Mouse (Mus musculus) heart, postnatal 25 days (tissue): ENCODE measurements around the gene Lypd9. TPM values are rescaled to one million over a fixed set of nuclear protein-coding genes. Genes with fewer than 3 reads are reported as not detected.
"Not testable (repeated sequence)": the region's sequence is repeated elsewhere in the genome, so short reads cannot be mapped to it uniquely, and the experiment has no call there.

Source experiments
- DNase-seq: peaks from one replicate; pipeline ENCODE4 v3.0.0; 2022; ENCODE audit warnings: low spot score
- intact Hi-C: fragments of 180-260 bp; cut with DNase I; formaldehyde crosslinking; loops from one replicate; pipeline ENCODE4 v1.15.1; 2025
- total RNA-seq, 2 experiments: library from RNA; stranded (reverse); gene quantifications; 2 replicates each; pipeline ENCODE4 v1.2.3; 2021

Gene Lypd9
- total RNA-seq = not detected

DNA sequence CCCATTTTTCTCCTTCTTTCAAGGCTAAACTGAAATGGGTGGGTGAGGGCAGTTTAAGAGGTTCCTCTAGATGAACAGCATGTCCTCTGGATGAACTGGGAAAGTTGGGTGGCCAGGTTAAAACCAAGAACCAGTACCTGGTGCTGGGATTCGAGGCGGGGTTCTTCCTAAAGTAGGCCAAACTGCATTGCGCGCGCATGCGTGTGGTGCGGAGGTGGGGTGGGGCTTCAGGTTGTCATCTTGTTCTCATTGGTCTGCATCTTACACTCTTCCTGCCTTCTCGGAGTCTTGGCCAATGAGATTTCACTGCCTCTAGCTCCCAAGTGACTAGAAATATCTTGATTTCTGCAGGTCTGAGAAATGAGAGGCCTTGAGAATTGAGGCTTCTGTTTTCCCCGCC, at the start of gene Lypd9:
TSS of gene Lypd9 (minus strand) at position 165 of the 400 bp plus-strand sequence.
- intact Hi-C loops = no loop called here
- DNase-seq = no peak

- intact Hi-C loops = loop anchor here (5.0 kb wide), 2 partner anchors 135 to 200 kb away; no protein-coding TSS in a partner anchor
- not testable (repeated sequence) for DNase-seq
These were observed 49.7 kb upstream of the Lypd9 start, which contains the start of gene Olfr331 for GRCm38 (mm10) chr11:58502472-58502871. TSS of gene Olfr331 (minus strand) at chr11:58502572.

- DNase-seq = no peak
- intact Hi-C loops = no loop called here
These were observed 46.6 kb upstream of the Lypd9 start for GRCm38 (mm10) chr11:58499290-58499689.

DNA sequence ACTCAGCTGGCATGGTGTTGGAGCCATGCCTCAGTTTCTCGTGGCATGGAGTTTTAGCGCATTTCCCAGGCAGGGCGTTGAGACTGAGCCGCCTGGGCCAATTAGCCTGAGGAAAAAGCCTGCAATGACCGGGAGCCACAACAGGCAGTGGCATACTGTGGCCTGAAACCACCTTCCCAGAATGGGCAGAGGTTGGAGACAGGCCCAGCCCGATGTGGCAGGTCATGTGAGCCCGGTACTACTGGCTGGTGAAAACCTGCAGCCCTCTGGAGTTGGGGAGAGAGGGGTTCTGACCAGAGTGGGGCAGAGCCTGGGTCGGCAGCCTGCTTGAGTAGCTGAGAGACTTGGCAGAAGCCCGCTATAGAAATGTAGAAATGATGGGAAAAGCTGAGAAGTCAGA, 46.0 kb upstream of the Lypd9 start:
- DNase-seq = peak; percentile 7
- intact Hi-C loops = no loop called here

- intact Hi-C loops = no loop called here
- no peak for DNase-seq
These were observed 39.7 kb upstream of the Lypd9 start, which contains the start of gene Olfr332 for GRCm38 (mm10) chr11:58492455-58492854. TSS of gene Olfr332 (minus strand) at chr11:58492555.

- DNase-seq = no peak
- intact Hi-C loops = no loop called here
These were observed 9.4 kb upstream of the Lypd9 start, which contains the start of gene Olfr30 for GRCm38 (mm10) chr11:58462170-58462569. TSS of gene Olfr30 (minus strand) at chr11:58462270.

DNA sequence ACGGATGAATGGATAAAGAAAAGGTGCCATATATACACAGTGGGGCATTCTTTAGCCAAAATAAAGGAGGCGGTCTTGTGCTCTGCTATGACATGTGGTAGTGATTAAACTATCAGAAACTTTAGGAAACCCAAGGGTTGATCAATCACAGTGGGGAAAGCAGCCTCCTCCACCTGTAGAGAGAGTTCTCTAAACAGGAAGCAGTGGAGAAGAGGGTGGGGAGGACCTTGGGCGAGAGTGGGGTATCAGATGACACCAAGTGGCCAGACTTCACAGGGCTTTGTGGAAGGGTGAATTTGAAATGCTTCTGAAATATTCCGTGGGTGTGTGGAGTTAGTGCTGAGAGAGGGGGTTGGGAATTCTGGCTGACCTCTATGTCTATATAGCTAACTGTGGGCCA, 869 bp upstream of the Lypd9 start:
- intact Hi-C loops = no loop called here
- DNase-seq = no peak

GRCm38 (mm10) chr11:58437866-58438265, 14.9 kb downstream of the Lypd9 start:
- DNase-seq = no peak
- intact Hi-C loops = no loop called here

GRCm38 (mm10) chr11:58432259-58432658, 20.5 kb downstream of the Lypd9 start, which contains the start of gene Gm12253:
TSS of gene Gm12253 (plus strand) at chr11:58432559.
- DNase-seq = no peak
- intact Hi-C loops = no loop called here

DNA sequence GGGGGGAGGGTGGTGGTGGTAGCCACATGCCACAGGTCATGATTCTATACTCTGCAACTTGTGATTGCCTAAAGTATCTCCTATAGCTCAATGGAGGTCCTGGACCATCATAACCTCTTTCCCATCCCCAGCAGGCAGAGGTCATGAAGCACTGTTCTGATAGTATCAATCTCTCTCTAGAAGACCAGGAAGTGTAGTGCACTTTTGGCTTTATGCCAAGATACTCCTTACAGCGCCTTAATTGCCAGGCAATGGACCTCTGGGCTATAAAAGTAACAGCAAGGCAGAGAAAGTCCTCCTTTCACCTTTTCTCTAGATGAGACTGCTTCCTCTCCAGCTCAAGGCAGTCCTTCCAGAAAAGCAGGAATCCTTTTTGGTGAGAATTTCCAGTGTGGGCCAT, 31.9 kb downstream of the Lypd9 start, which contains the start of gene 1810065E05Rik:
TSS of gene 1810065E05Rik (plus strand) at position 297 of the 400 bp plus-strand sequence.
- intact Hi-C loops = no loop called here
- DNase-seq = no peak

DNA sequence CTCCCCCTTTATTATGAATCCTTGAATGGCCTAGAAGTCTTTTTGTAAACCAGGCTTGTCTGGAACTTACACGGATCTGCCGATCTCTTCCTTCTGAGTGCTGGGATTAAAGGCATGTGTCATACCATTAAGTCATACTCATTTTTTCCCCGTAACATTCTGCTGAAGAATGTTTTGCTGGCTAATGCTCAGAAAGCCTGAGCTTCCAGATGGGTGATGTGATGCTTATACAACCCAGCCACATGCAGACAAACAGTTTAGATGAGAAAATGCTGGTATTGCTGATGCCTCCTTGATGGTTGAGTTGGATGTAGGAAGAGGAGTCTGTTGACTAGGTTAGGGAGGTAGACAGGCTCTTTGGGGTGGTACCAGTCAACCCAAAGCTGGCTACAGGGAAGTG, 34.4 kb downstream of the Lypd9 start:
- intact Hi-C loops = no loop called here
- DNase-seq = no peak

DNA sequence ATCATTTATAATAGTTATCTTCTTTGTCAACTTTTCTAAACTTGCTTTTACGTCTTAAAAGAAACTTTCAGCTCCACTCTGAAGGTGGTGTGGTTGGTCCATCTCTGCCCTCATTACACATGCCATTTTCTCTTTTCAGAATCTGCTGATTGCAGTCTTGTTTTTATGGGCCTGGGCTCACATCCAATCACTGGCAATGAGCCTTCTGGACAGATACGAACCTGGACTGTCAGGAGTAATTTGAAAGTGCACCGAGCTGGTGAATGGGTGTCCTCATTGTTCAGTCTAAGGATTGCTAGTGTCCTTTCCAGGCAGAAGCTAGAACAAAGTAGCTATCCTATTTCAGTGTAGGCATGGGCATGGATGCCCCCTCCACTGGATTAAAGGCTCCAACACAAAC, 44.7 kb downstream of the Lypd9 start:
- no peak for DNase-seq
- intact Hi-C loops = no loop called here

DNA sequence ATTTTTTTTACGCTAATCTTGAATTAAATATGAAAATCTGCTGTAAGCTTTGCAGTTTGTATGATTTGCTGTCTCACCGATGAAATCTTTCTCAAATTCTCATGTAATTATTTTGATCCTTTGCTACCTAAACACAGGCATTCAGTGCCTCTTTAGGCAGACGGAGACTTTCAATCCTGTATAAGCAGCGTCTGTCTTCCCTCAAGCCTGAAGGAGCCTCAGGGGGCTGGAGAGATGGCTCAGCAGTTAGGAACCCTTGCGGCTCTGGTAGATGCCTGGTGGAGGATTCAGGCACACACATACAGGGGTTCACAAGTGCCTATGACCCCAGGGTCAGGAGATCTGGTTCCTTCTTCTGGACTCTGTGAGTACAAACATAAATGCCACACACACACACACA, 52.1 kb downstream of the Lypd9 start:
- intact Hi-C loops = loop anchor here (5.0 kb wide), 1 partner anchor 187 kb away; no protein-coding TSS in a partner anchor
- no peak for DNase-seq

DNA sequence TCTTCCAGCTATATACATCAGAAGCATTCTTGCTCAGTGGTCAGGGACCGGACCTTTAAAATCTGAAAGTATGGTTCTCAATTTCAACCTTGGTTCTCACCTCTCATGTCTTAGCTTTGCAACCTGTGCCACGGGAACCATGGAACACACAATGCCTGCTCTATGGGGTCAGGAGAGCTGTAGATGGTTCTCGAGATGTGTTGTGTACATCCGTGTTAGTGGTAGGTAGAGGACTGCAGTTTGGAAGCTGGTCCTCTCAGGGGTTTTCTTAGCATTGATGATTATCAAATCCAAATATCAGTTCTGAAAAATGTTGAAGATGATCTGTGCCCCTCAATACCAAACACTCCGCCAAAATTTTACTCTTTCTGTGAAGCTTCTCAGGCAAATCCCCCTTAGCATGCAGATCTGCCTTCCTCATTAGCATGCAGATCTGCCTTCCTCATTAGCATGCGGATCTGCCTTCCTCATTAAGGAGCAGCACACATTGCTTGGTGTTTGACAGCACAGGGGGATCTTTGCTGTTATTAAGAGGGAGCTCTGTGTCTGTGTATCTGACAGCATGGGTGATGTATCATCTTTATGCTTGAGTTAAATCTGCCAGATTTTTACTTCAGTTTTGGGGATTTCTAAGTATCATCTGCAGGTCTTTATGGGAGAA, 52.6 kb downstream of the Lypd9 start:
- no peak for DNase-seq
- intact Hi-C loops = loop anchor here (5.0 kb wide), 1 partner anchor 187 kb away; no protein-coding TSS in a partner anchor

Other genes starting within 250 kb of the Lypd9 start
- gene 4930438A08Rik, start 178.1 kb downstream of the Lypd9 start, total RNA-seq = not detected
- 1 to 10 TPM; 3.7 to 4.1 TPM for gene Zfp692, start 145.9 kb downstream of the Lypd9 start, total RNA-seq
- 10 to 100 TPM; 42.9 to 43.5 TPM for gene Zfp672, start 122.6 kb downstream of the Lypd9 start, total RNA-seq
- 10 to 100 TPM; 33.7 to 35.1 TPM for gene Sh3bp5l, start 122.2 kb downstream of the Lypd9 start, total RNA-seq
- under 1 TPM in 1 of 2 experiments, not detected in 1; 0.31 TPM for gene Lypd8, start 73.9 kb downstream of the Lypd9 start, total RNA-seq
- gene 1810065E05Rik, start 31.8 kb downstream of the Lypd9 start, total RNA-seq = not detected
- gene Gm12253, start 20.4 kb downstream of the Lypd9 start, total RNA-seq = not detected
- gene Olfr30, start 9.3 kb upstream of the Lypd9 start, total RNA-seq = not detected
- not detected for gene Olfr332, start 39.6 kb upstream of the Lypd9 start, total RNA-seq
- gene Olfr331, start 49.6 kb upstream of the Lypd9 start, total RNA-seq = not detected
- gene Olfr330, start 81.9 kb upstream of the Lypd9 start, total RNA-seq = not detected
- not detected for gene Olfr329-ps, start 93.5 kb upstream of the Lypd9 start, total RNA-seq
- not detected for gene Olfr328, start 102.7 kb upstream of the Lypd9 start, total RNA-seq
- not detected for gene Olfr224, start 117.6 kb upstream of the Lypd9 start, total RNA-seq
- gene Olfr325, start 124.8 kb upstream of the Lypd9 start, total RNA-seq = not detected
- not detected for gene Olfr324, start 142.2 kb upstream of the Lypd9 start, total RNA-seq
- 10 to 100 TPM in 1 of 2 experiments, 1 to 10 TPM in 1; 8.1 to 18.7 TPM for gene 2210407C18Rik, start 163.2 kb upstream of the Lypd9 start, total RNA-seq
- gene Olfr323, start 177.6 kb upstream of the Lypd9 start, total RNA-seq = not detected
- under 1 TPM in 1 of 2 experiments, not detected in 1; 0.10 TPM for gene Trim58, start 187.5 kb upstream of the Lypd9 start, total RNA-seq
- not detected for gene Olfr322, start 205.9 kb upstream of the Lypd9 start, total RNA-seq
- not detected for gene Olfr320, start 228.2 kb upstream of the Lypd9 start, total RNA-seq
- gene Olfr319, start 246.2 kb upstream of the Lypd9 start, total RNA-seq = not detected